Mouse (Mus musculus) intestine, embryonic 14.5 days (tissue): Measurements from ENCODE around the gene Slc2a12. TPM values are rescaled to one million over a fixed set of nuclear protein-coding genes. Genes with fewer than 3 reads are reported as not detected.

Source experiments
- ATAC-seq: fragments of 200-750 bp; cut with Nextera tagmentation; replicated peaks from 2 replicates; pipeline ENCODE4 v1.8.0; 2017; ENCODE audit warnings: low read depth, moderate number of reproducible peaks, moderate TSS enrichment, moderate library complexity; ENCODE audit not compliant: low FRiP score, low TSS enrichment
- DNase-seq: peaks from one replicate; pipeline ENCODE4 v3.0.0-alpha.2; 2018; ENCODE audit warnings: low spot score
- H3K27ac ChIP-seq: fragments of 300-500 bp; sonication (generic); 2 replicates; pipeline ENCODE4 v1.5.1; 2014; ENCODE audit warnings: low read depth, mild to moderate bottlenecking, control low read depth
- H3K27me3 ChIP-seq: fragments of 300-500 bp; sonication (generic); replicated peaks from 2 replicates; pipeline ENCODE4 v1.6.1; 2014; ENCODE audit warnings: low read length, control low read depth; ENCODE audit not compliant: control insufficient read depth, insufficient read depth
- H3K36me3 ChIP-seq: fragments of 300-500 bp; sonication (generic); 2 replicates; pipeline ENCODE4 v1.6.1; 2014; ENCODE audit warnings: low read length, control low read depth; ENCODE audit not compliant: control insufficient read depth, insufficient read depth
- H3K4me1 ChIP-seq: fragments of 300-500 bp; sonication (generic); replicated peaks from 2 replicates; pipeline ENCODE4 v1.6.1; 2014; ENCODE audit warnings: low read length, control low read depth, mixed read lengths; ENCODE audit not compliant: control insufficient read depth, insufficient read depth
- H3K4me2 ChIP-seq: fragments of 300-500 bp; sonication (generic); 2 replicates; pipeline ENCODE4 v1.6.1; 2014; ENCODE audit warnings: low read length
- H3K4me3 ChIP-seq: fragments of 300-500 bp; sonication (generic); 2 replicates; pipeline ENCODE4 v1.5.1; 2014; ENCODE audit warnings: low read depth, low read length, control low read depth, mixed read lengths
- H3K9ac ChIP-seq: fragments of 300-500 bp; sonication (generic); 2 replicates; pipeline ENCODE4 v1.6.1; 2014; ENCODE audit warnings: mild to moderate bottlenecking, low read length
- H3K9me3 ChIP-seq: fragments of 300-500 bp; sonication (generic); 2 replicates; pipeline ENCODE4 v1.6.1; 2016; ENCODE audit warnings: low read length, control low read depth; ENCODE audit not compliant: control insufficient read depth
- WGBS: fragments of 180-500 bp; shearing (Covaris S2); extraction: QIAGEN DNeasy Blood & Tissue Kit; methylation state at CpG from one replicate; pipeline ENCODE4 v1.1.7; 2014; 5-methylcytosine and 5-hydroxymethylcytosine counted together
- polyA plus RNA-seq: library from polyadenylated mRNA; unstranded; fragments of >200 nt; fragmentation: Nextera tagmentation; extraction: Ambion mirVana; gene quantifications from 2 replicates; pipeline ENCODE4 v1.2.1, GENCODE M21; 2014

Gene Slc2a12
- polyA plus RNA-seq, 1 experiment from 2014 or later: 0.53 TPM

- 79% methylated on average over 9 of the region's 9 CpGs for WGBS
- Histone ChIP-seq H3K4me3 (no peak overlapping the region), H3K27ac (no peak overlapping the region), H3K36me3 (peaks cover 5% of the 10 kb centered on the region; the same call in 1 of the 2 replicates), H3K27me3 (no peaks in the 10 kb centered on the region), H3K9me3 (no peaks in the 10 kb centered on the region), H3K9ac (no peak overlapping the region), H3K4me1 (no peaks in the 10 kb centered on the region), H3K4me2 (no peak overlapping the region)
- DNase-seq (no peak), ATAC-seq (no peak)
Observed at GRCm38 (mm10) chr10:22696236-22696635, 51.4 kb downstream of the Slc2a12 start.

- H3K9me3 ChIP-seq: no peaks in the 10 kb centered on the region
- peaks cover 5% of the 10 kb centered on the region; the same call in 1 of the 2 replicates for H3K36me3 ChIP-seq
- H3K27me3 ChIP-seq: no peaks in the 10 kb centered on the region
- ATAC-seq (no peak), DNase-seq (no peak)
- H3K4me2 ChIP-seq: no peak overlapping the region
- no peaks in the 10 kb centered on the region for H3K4me1 ChIP-seq
- WGBS: 81% methylated on average over 7 of the region's 7 CpGs
- no peak overlapping the region for H3K27ac ChIP-seq
- no peak overlapping the region for H3K4me3 ChIP-seq
- H3K9ac ChIP-seq: no peak overlapping the region
Observed at GRCm38 (mm10) chr10:22696864-22697263, 52.1 kb downstream of the Slc2a12 start.

- no peaks in the 10 kb centered on the region for H3K27me3 ChIP-seq
- H3K4me3 ChIP-seq: no peak overlapping the region
- no peaks in the 10 kb centered on the region for H3K4me1 ChIP-seq
- WGBS: 68% methylated on average over 9 of the region's 9 CpGs
- H3K4me2 ChIP-seq: 0 out of 2 replicates have a peak overlapping the region, but pooled peaks have one; percentile 23
- H3K36me3 ChIP-seq: peaks cover 7% of the 10 kb centered on the region
- no peaks in the 10 kb centered on the region for H3K9me3 ChIP-seq
- no peak overlapping the region for H3K9ac ChIP-seq
- peak; percentile 62 for DNase-seq
- no peak overlapping the region; the same call in 1 of the 2 replicates for H3K27ac ChIP-seq
- peak; percentile 81 for ATAC-seq
Observed at GRCm38 (mm10) chr10:22698158-22698953, 53.5 kb downstream of the Slc2a12 start.

- Histone ChIP-seq H3K4me2 (no peak overlapping the region), H3K9ac (no peak overlapping the region), H3K9me3 (no peaks in the 10 kb centered on the region), H3K4me3 (no peak overlapping the region), H3K4me1 (no peaks in the 10 kb centered on the region), H3K27ac (no peak overlapping the region), H3K27me3 (no peaks in the 10 kb centered on the region), H3K36me3 (peaks cover 16% of the 10 kb centered on the region)
- ATAC-seq: no peak
- WGBS: 71% methylated on average over 19 of the region's 19 CpGs
- DNase-seq: no peak
Observed at GRCm38 (mm10) chr10:22699487-22700335, 54.9 kb downstream of the Slc2a12 start.

- peaks cover 27% of the 10 kb centered on the region for H3K36me3 ChIP-seq
- no peaks in the 10 kb centered on the region for H3K4me1 ChIP-seq
- H3K9ac ChIP-seq: no peak overlapping the region
- H3K4me2 ChIP-seq: no peak overlapping the region
- no peak for DNase-seq
- H3K27ac ChIP-seq: no peak overlapping the region
- no peak for ATAC-seq
- no peaks in the 10 kb centered on the region for H3K27me3 ChIP-seq
- 86% methylated on average over 9 of the region's 9 CpGs for WGBS
- no peak overlapping the region for H3K4me3 ChIP-seq
- H3K9me3 ChIP-seq: no peaks in the 10 kb centered on the region
Observed at GRCm38 (mm10) chr10:22700773-22701172, 56.0 kb downstream of the Slc2a12 start.

GRCm38 (mm10) chr10:22701485-22702315 lies 56.9 kb downstream of the Slc2a12 start:
- no peaks in the 10 kb centered on the region for H3K27me3 ChIP-seq

GRCm38 (mm10) chr10:22703844-22704243 lies 59.0 kb downstream of the Slc2a12 start:
- ATAC-seq: no peak
- WGBS: 78% methylated on average over 6 of the region's 6 CpGs

More at GRCm38 (mm10) chr10:22701485-22702315, 56.9 kb downstream of the Slc2a12 start:
- no peak for DNase-seq
- H3K4me3 ChIP-seq: no peak overlapping the region
- H3K9ac ChIP-seq: no peak overlapping the region
- no peaks in the 10 kb centered on the region for H3K4me1 ChIP-seq
- no peak for ATAC-seq
- no peak overlapping the region for H3K4me2 ChIP-seq
- H3K36me3 ChIP-seq: peaks cover 36% of the 10 kb centered on the region
- no peak overlapping the region for H3K27ac ChIP-seq
- WGBS: 78% methylated on average over 12 of the region's 12 CpGs
- no peaks in the 10 kb centered on the region for H3K9me3 ChIP-seq

GRCm38 (mm10) chr10:22708190-22708843 lies 63.5 kb downstream of the Slc2a12 start:
- Histone ChIP-seq H3K9ac (no peak overlapping the region), H3K27me3 (no peaks in the 10 kb centered on the region), H3K4me3 (no peak overlapping the region), H3K9me3 (no peaks in the 10 kb centered on the region), H3K4me2 (no peak overlapping the region), H3K4me1 (0 out of 2 replicates have a peak, but pooled peaks cover 3% of the 10 kb centered on the region), H3K27ac (no peak overlapping the region), H3K36me3 (peaks cover 68% of the 10 kb centered on the region)
- WGBS: 86% methylated on average over 7 of the region's 7 CpGs
- ATAC-seq: no peak
- DNase-seq: no peak

More at GRCm38 (mm10) chr10:22703844-22704243, 59.0 kb downstream of the Slc2a12 start:
- Histone ChIP-seq H3K4me3 (no peak overlapping the region), H3K27me3 (no peaks in the 10 kb centered on the region), H3K9ac (no peak overlapping the region), H3K36me3 (peaks cover 58% of the 10 kb centered on the region), H3K27ac (no peak overlapping the region), H3K4me2 (no peak overlapping the region), H3K4me1 (no peaks in the 10 kb centered on the region), H3K9me3 (no peaks in the 10 kb centered on the region)
- no peak for DNase-seq
